Mouse (Mus musculus): ENCODE measurements at regions not wholly inside any gene's neighbourhood (a gene's known extent, or its start where the extent isn't known, plus 50 kb on each side); places are given as distances from the start of the nearest gene placed in this dataset.

DNA sequence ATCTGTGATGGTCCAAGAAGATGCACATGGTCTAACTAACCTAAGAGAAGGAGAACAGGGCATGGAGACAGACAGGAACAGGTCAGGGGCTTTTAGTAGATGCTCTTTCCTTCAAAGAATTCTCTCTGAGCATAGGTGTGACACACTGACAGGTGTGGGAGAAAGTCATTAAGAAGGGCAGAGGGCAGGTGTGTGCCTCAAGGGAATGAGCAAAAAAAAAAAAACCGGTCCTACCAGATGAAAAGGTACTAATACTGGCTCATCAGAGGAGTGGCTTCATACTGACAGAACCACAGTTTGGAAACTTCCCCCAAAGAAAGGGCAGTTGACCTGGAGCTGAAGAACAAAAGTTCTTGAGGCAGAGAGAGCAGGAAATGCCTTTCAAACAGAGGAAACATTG, 105.3 kb upstream of the Stx16 start:
- no peaks in the 10 kb centered on the region for H3K4me1 ChIP-seq (ENCODE audit: control insufficient read depth, insufficient read depth, low read length)
- TF ChIP-seq POLR2A (IDR thresholded peaks at IDR 0.05; ENCODE audit: borderline replicate concordance, control insufficient read depth, low read depth, low read length): no peak
- no peak for TF ChIP-seq CTCF (IDR thresholded peaks at IDR 0.05; ENCODE audit: control insufficient read depth, insufficient read depth, low read length)
- H3K4me3 ChIP-seq (replicated peaks; ENCODE audit: control insufficient read depth, low read depth, low read length): no peak overlapping the region
- 41% methylated on average over 1 of the region's 1 CpGs for WGBS
- no peak overlapping the region for H3K27ac ChIP-seq (ENCODE audit: control insufficient read depth, insufficient read depth, low read depth, low read length, poor library complexity)

- Histone ChIP-seq H3K4me3 (replicated peaks; ENCODE audit: control insufficient read depth, low read depth, low read length) (no peak overlapping the region), H3K27ac (ENCODE audit: control insufficient read depth, insufficient read depth, low read depth, low read length, poor library complexity) (no peak overlapping the region), H3K4me1 (ENCODE audit: control insufficient read depth, insufficient read depth, low read length) (no peaks in the 10 kb centered on the region)
- TF ChIP-seq CTCF (IDR thresholded peaks at IDR 0.05; ENCODE audit: control insufficient read depth, insufficient read depth, low read length) (no peak), POLR2A (IDR thresholded peaks at IDR 0.05; ENCODE audit: borderline replicate concordance, control insufficient read depth, low read depth, low read length) (no peak)
- WGBS: 67% methylated on average over 4 of the region's 4 CpGs
Observed at GRCm38 (mm10) chr2:173976314-173977053, 99.6 kb upstream of the Stx16 start.

DNA sequence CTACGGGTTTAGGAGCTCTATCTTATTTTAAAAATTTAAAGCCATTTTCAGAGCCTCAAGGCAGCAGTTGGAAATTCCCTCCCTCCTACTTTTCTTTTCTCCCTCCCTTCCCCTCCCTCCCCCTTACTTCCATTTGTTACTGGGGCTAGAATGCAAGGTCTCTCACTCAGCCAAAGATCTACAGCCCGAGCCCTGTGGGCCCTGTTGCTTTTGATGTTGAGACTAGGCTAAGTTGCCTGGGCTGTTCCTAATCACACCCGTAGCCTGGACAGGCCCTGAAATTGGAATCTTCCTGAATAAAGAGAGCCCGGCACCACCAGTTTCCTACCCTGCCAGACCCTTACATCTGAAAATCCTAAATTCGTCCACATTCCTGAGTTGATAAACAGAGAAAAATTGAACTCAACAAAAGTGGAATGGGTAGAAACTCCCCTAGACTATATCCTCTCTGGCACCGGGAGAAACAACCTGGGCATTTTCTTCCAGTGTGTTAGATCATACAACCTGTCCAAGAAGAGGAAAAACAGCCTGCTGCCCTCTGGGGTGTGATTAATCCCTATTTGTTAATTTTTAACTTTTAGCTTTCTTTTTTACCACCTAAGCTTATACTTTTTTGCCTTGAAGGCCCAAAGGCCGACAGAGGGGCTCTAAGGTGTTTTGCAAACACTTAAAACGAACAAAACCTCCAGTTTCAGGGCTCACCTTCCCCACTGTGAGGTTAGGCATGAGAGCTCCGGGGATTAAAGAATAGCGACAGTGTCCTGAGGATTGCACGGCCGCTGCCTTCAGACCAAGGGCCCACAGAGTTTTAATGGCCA, 98.7 kb upstream of the Stx16 start:
- TF ChIP-seq CTCF (IDR thresholded peaks at IDR 0.05; ENCODE audit: control insufficient read depth, insufficient read depth, low read length) (no peak), POLR2A (IDR thresholded peaks at IDR 0.05; ENCODE audit: borderline replicate concordance, control insufficient read depth, low read depth, low read length) (no peak)
- Histone ChIP-seq H3K27ac (ENCODE audit: control insufficient read depth, insufficient read depth, low read depth, low read length, poor library complexity) (no peak overlapping the region), H3K4me3 (replicated peaks; ENCODE audit: control insufficient read depth, low read depth, low read length) (no peak overlapping the region), H3K4me1 (ENCODE audit: control insufficient read depth, insufficient read depth, low read length) (no peaks in the 10 kb centered on the region)
- WGBS: 72% methylated on average over 12 of the region's 12 CpGs

- no peak overlapping the region for H3K27ac ChIP-seq (ENCODE audit: control insufficient read depth, insufficient read depth, low read depth, low read length, poor library complexity)
- H3K4me1 ChIP-seq (ENCODE audit: control insufficient read depth, insufficient read depth, low read length): no peaks in the 10 kb centered on the region
- 77% methylated on average over 13 of the region's 13 CpGs for WGBS
- TF ChIP-seq POLR2A (IDR thresholded peaks at IDR 0.05; ENCODE audit: borderline replicate concordance, control insufficient read depth, low read depth, low read length) (no peak), CTCF (IDR thresholded peaks at IDR 0.05; ENCODE audit: control insufficient read depth, insufficient read depth, low read length) (no peak)
- no peak overlapping the region for H3K4me3 ChIP-seq (replicated peaks; ENCODE audit: control insufficient read depth, low read depth, low read length)
Observed at GRCm38 (mm10) chr2:173978138-173978765, 97.9 kb upstream of the Stx16 start.

GRCm38 (mm10) chr2:173981036-173981435, 95.1 kb upstream of the Stx16 start:
- no peak overlapping the region for H3K4me3 ChIP-seq (replicated peaks; ENCODE audit: control insufficient read depth, low read depth, low read length)
- TF ChIP-seq POLR2A (IDR thresholded peaks at IDR 0.05; ENCODE audit: borderline replicate concordance, control insufficient read depth, low read depth, low read length) (no peak), CTCF (IDR thresholded peaks at IDR 0.05; ENCODE audit: control insufficient read depth, insufficient read depth, low read length) (no peak)
- H3K27ac ChIP-seq (ENCODE audit: control insufficient read depth, insufficient read depth, low read depth, low read length, poor library complexity): no peak overlapping the region
- 86% methylated on average over 9 of the region's 9 CpGs for WGBS
- H3K4me1 ChIP-seq (ENCODE audit: control insufficient read depth, insufficient read depth, low read length): no peaks in the 10 kb centered on the region

- no peak overlapping the region for H3K4me3 ChIP-seq (replicated peaks; ENCODE audit: control insufficient read depth, low read depth, low read length)
- 74% methylated on average over 7 of the region's 7 CpGs for WGBS
- no peak for TF ChIP-seq POLR2A (IDR thresholded peaks at IDR 0.05; ENCODE audit: borderline replicate concordance, control insufficient read depth, low read depth, low read length)
- no peak for TF ChIP-seq CTCF (IDR thresholded peaks at IDR 0.05; ENCODE audit: control insufficient read depth, insufficient read depth, low read length)
- H3K27ac ChIP-seq (ENCODE audit: control insufficient read depth, insufficient read depth, low read depth, low read length, poor library complexity): no peak overlapping the region
- H3K4me1 ChIP-seq (ENCODE audit: control insufficient read depth, insufficient read depth, low read length): no peaks in the 10 kb centered on the region
Observed at GRCm38 (mm10) chr2:173987516-173987915, 88.6 kb upstream of the Stx16 start.

GRCm38 (mm10) chr2:173987921-173988320, 88.2 kb upstream of the Stx16 start:
- Histone ChIP-seq H3K27ac (ENCODE audit: control insufficient read depth, insufficient read depth, low read depth, low read length, poor library complexity) (no peak overlapping the region), H3K4me3 (replicated peaks; ENCODE audit: control insufficient read depth, low read depth, low read length) (no peak overlapping the region), H3K4me1 (ENCODE audit: control insufficient read depth, insufficient read depth, low read length) (no peaks in the 10 kb centered on the region)
- no peak for TF ChIP-seq CTCF (IDR thresholded peaks at IDR 0.05; ENCODE audit: control insufficient read depth, insufficient read depth, low read length)
- no peak for TF ChIP-seq POLR2A (IDR thresholded peaks at IDR 0.05; ENCODE audit: borderline replicate concordance, control insufficient read depth, low read depth, low read length)
- WGBS: 78% methylated on average over 8 of the region's 8 CpGs
